Mouse (Mus musculus) liver (tissue): ENCODE results near the gene Rxylt1.
A peak's percentile ranks its signal among the peaks of the same experiment; 100 is the strongest.

Experiments
- DNase-seq: peaks from one replicate; pipeline ENCODE4 v3.0.0-alpha.2; 2020; ENCODE audit warnings: mixed read lengths

The Rxylt1 gene

GRCm38 (mm10) chr10:122040372-122040771, 56.8 kb downstream of the Rxylt1 start:
- peak; percentile 46 for DNase-seq

GRCm38 (mm10) chr10:122039566-122039965, 57.6 kb downstream of the Rxylt1 start:
- no peak for DNase-seq

GRCm38 (mm10) chr10:122038554-122038953, 58.6 kb downstream of the Rxylt1 start:
- no peak for DNase-seq

- DNase-seq: no peak
Measured at GRCm38 (mm10) chr10:122033271-122033670, 63.9 kb downstream of the Rxylt1 start.

DNA sequence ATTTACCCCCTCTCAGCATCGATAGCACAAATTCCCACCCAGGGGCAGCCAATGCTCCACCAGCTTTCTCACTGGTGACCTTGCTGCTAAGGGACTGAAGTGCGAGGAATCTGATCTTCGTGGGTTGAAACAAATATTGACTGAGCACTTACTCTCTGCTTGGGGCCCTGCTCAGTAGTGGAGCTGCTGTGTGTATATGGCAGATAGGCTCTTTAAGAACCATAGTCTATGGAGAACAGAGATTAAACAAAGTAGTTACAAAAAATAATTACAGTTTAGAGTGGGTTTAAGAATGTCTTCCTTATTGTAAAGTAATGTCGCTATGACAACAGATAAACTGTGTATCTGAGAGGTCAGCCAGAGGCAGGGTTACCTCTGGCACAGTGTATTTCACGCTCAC, 66.8 kb downstream of the Rxylt1 start:
- DNase-seq: no peak

GRCm38 (mm10) chr10:122029738-122030137, 67.4 kb downstream of the Rxylt1 start:
- DNase-seq: no peak
